Mouse (Mus musculus) lung, adult 2 months (tissue): ENCODE results near the gene Cfap73. TPM values are rescaled to one million over a fixed set of nuclear protein-coding genes. Genes with fewer than 3 reads are reported as not detected.

Source experiments
- DNase-seq: peaks from one replicate; pipeline ENCODE4 v3.0.0; 2022
- H3K4me1 ChIP-seq: fragments of 200-500 bp; 2 replicates; pipeline ENCODE4 v1.6.1; 2011; ENCODE audit warnings: low read length; ENCODE audit not compliant: control insufficient read depth, insufficient read depth
- H3K4me3 ChIP-seq: fragments of 200-500 bp; replicated peaks from 2 replicates; pipeline ENCODE3; 2011; ENCODE audit warnings: low read depth, mild to moderate bottlenecking, control low read depth, low read length; ENCODE audit errors: extremely low read depth
- CTCF ChIP-seq: fragments of 200-500 bp; IDR thresholded peaks from 2 replicates; pipeline ENCODE4 v1.5.1; 2011; ENCODE audit warnings: mild to moderate bottlenecking, low read length, control low read depth; ENCODE audit not compliant: insufficient read depth
- POLR2A ChIP-seq: fragments of 200-500 bp; IDR thresholded peaks from 2 replicates; pipeline ENCODE4 v1.6.1; 2011; ENCODE audit warnings: low read depth, mild to moderate bottlenecking, control low read depth, low read length, borderline replicate concordance; ENCODE audit errors: extremely low read depth
- WGBS: fragments of 180-500 bp; shearing (Covaris S2); methylation state at CpG from one replicate; pipeline ENCODE4 v1.1.7; 2018; 5-methylcytosine and 5-hydroxymethylcytosine counted together
- polyA plus RNA-seq: library from polyadenylated mRNA; depleted of rRNA; stranded (reverse); fragments of >200 nt; gene quantifications from 2 replicates; pipeline ENCODE4 v1.2.3, GENCODE M21; 2012; rRNA removed

Gene Cfap73
- polyA plus RNA-seq: 1.6 TPM in 2 replicates

DNA sequence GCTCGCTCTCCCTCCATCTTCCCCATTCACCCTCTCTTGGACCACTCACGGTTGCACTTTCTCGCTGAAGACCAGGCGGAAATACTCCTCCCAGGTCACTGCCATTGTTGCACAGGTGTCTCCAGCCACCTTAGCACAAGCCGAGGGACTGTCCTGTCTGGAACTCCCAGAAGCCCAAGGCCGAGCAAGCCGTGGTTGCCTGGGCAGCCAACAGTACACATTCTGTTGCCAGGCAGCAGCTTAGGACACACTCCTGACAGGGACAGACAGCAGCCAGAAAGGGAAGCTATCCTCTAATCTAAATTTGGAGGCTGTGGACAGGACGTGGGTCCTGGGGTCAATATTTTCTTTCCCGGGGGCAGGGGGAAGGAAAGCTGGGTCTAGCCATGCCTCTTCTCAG, at the start of gene Cfap73:
Gene Cfap73 (minus strand): TSS at position 105 of the 400 bp plus-strand sequence.
- H3K4me1 ChIP-seq: no peaks in the 10 kb centered on the region
- DNase-seq: no peak
- TF ChIP-seq POLR2A (no peak), CTCF (no peak)
- WGBS: 42% methylated on average over 9 of the region's 9 CpGs
- H3K4me3 ChIP-seq: no peak within 1 kb of the TSS

DNA sequence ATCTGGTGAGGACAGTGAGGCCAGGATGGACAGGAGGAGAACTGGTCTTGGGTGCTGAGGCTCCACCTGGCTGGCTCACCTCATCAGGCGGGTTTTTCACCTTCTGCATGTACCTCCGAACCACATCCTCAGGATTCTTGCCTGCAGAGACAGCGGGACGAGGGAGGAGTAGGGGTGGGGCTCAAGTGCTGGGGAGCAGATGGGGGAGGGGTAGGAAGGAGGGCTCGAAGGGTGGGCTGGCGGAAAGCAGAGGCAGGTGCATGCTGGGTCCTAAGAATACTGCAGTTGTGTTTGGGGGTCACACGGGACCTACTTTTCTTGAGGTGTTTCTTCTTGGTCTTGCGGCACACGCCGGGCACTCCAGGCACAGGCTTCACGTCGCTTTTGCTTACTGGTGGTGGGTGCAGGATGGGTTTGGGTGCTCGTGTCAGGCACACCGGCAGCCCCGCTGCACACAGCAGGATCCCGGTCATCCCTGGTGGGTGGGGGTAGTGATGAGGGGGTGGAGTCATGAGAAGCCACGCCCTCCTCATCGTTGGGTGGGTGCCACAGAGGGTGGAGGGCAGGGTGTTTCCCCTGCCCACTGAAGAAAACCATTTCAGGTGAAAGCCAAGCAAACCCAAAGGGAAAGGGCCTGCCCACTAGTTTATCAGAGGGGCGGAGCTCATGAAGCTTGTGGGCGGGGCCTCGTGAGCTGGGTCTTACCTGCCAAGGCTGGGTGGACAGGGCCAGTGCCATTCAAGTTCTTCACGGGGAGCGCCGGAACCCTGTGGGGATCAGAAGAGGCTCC, 49.1 kb upstream of the Cfap73 start:
- no peak for DNase-seq
- TF ChIP-seq POLR2A: no peak
- no peak for TF ChIP-seq CTCF

DNA sequence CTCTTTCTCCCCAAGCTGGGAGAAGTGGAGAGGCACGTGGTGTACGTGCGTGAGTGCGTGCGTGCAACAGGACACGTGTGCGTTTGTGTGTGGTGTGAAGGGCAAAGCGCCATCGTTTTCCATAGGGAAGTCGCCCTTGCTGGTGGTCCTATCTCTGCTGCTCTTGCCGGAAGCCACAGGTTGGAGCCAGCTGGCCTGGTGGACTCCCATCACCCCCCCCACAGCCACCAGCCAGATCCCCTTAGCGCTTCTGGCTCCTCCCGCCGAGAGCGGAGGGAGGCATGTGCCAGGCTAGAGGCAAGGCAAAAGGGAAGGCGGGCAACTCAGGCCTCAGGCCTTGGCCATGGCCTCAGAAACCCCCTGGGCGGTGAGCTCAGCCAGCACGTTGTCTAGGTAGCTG, 46.9 kb upstream of the Cfap73 start:
- TF ChIP-seq CTCF: no peak
- TF ChIP-seq POLR2A: no peak
- no peak for DNase-seq
- WGBS: 85% methylated on average over 18 of the region's 18 CpGs
- no peaks in the 10 kb centered on the region for H3K4me1 ChIP-seq
- no peak overlapping the region for H3K4me3 ChIP-seq

More for the DNA sequence above, 49.1 kb upstream of the Cfap73 start:
- H3K4me1 ChIP-seq: no peaks in the 10 kb centered on the region
- 14% methylated on average over 24 of the region's 24 CpGs for WGBS
- no peak overlapping the region for H3K4me3 ChIP-seq

DNA sequence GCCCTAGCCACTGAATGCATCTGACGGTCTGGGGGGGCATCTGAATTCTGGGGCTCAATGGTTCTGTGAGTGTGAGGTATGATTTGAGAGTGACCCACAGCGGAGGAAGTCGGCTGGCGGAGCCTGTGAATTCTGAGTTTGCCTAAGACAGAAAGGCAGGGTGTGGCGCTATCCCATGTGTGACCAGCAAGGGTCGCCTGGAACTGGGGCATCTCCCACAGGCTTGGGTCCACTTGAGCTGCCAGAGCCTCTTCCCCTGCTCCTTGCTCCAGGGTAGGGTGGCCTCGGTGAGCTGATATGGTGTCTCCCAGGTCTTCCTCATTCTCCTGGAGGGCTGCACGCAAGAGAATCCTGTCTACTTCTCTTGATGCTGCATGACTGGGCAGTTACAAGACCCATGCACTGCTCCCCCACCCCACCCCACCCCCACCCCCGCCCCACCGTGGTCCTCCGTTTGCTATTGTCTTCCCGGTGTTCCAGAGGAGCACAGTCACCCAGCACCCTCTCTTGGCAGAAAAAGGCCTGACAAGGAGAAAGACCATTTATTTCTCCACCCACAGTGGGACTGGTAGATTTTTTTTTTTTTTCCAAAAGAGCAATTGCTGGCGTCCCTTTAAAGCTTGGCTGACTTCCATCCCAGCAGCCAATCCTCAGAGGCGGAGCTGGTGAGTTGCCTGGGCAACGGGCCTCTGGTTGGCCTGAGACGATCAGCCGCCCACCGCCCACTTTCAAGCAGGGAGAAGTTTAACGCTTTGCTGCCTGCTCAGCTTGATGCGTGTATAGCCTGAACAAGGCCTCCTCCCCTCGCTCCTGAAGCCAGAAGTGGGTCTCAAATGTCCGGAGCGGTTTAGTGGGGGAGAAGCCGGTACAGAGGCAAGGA, 45.9 kb upstream of the Cfap73 start:
- H3K4me1 ChIP-seq: no peaks in the 10 kb centered on the region
- 6% methylated on average over 24 of the region's 24 CpGs for WGBS
- DNase-seq: peak; percentile 9
- TF ChIP-seq CTCF (peak; percentile 30; the same call in 1 of the 2 replicates), POLR2A (no peak)
- H3K4me3 ChIP-seq: no peak overlapping the region

DNA sequence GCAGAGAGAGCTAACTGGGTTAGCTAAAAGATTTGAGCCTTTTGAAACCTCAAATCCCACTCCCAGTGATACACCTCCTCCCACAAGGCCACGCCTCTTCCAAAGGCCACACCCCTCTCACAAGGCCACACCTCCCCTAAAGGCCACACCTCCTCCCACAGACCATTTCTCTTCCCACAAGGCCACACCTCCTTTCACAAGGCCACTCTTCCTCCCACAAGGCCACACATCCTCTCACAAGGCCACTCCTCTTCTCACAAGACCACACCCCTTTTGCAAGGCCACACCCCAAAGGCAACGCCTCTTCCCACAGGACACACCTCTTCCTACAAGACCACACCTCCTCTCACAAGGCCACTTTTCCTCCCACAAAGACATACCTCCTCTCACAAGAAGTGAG, 43.5 kb upstream of the Cfap73 start:
- no peak overlapping the region for H3K4me3 ChIP-seq
- 23% methylated on average over 2 of the region's 2 CpGs for WGBS
- no peak for DNase-seq
- no peaks in the 10 kb centered on the region for H3K4me1 ChIP-seq
- no peak for TF ChIP-seq CTCF
- no peak for TF ChIP-seq POLR2A

DNA sequence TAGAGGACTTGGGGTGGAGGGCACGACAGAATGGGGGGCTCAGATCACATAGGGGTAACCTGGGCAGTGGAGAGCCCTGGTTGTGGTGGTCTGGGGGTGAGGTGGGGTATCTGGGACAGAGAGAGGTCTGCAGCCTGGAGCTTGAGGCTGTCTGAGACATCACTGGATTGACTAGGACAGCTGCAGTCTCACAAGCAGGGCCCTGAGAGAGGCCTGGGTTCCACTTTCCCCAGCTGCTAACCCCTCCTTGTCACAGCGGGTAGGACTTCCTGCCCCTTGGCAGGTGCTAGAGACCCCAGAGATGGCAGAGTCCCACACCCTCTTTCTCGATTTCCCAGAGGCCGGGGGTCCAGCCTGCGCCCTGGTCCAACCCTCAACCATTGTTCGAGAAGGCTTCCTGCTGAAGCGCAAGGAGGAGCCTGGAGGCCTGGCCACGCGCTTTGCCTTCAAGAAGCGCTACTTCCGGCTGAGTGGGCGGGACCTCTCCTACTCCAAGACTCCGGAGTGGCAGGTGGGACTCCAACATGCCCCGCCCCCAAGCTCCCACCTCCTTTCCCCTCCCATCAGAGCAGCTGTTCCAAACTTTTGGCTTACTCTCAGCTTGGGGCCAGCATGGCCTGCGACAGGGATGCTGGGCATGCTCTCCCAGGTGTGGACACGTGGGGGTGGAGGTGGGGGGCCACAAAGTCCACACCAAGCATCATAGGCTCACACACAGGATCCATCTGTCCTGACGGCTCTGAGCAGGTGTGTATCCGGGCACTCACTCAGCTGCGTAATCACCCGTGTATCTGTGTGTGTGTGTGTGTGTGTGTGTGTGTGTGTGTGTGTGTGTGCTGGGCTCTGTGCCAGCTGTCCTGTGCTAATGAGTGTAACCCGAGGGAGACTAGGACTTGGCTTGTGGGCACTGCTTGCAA, 40.5 kb upstream of the Cfap73 start:
- DNase-seq: no peak
- 22% methylated on average over 21 of the region's 21 CpGs for WGBS
- no peak for TF ChIP-seq POLR2A
- TF ChIP-seq CTCF: no peak
- Histone ChIP-seq H3K4me3 (no peak overlapping the region), H3K4me1 (no peaks in the 10 kb centered on the region)

DNA sequence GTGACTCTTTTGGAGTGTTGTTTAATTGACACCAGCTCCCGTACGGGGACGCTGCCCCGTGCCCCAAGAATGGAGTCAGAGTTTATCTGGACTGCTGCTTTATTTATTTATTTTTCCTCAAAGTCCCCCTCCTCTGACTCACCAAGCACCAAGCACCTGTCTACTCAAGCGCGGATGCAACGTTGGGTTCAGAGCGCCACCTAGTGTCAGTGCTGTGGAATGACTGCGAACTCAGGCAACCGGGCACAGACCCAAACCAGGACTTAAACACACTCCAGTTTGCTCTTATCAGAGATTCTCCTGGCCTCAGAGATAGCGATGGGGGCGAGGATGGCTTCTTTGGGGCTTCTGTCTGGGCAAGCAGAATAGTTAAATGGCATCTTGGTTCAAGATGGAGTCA, 39.6 kb upstream of the Cfap73 start:
- TF ChIP-seq CTCF: peak; percentile 97
- TF ChIP-seq POLR2A: no peak
- DNase-seq: peak; percentile 57
- WGBS: 5% methylated on average over 12 of the region's 12 CpGs
- Histone ChIP-seq H3K4me1 (no peaks in the 10 kb centered on the region), H3K4me3 (no peak overlapping the region)

DNA sequence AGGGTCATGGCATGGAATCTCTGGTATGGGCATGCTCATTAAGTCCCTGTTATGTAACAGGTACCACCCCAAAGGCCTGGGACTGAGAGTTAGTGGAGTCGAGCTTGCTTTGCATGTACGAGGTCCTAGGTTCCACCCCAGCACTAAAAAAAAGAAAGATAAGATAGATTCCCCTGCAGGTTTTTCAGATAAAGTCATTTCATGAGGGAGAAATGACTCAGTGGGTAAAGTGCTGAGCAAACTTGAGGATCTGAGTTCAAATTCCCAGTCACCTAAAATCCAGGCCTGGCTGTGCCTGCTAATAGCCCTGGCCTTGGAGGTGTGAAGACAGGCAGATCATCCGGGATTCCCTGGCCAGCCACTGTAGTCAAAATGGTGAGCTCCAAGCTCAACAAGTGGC, 37.8 kb upstream of the Cfap73 start:
- TF ChIP-seq POLR2A (no peak), CTCF (no peak)
- Histone ChIP-seq H3K4me3 (no peak overlapping the region), H3K4me1 (no peaks in the 10 kb centered on the region)
- 76% methylated on average over 3 of the region's 3 CpGs for WGBS
- DNase-seq: no peak

DNA sequence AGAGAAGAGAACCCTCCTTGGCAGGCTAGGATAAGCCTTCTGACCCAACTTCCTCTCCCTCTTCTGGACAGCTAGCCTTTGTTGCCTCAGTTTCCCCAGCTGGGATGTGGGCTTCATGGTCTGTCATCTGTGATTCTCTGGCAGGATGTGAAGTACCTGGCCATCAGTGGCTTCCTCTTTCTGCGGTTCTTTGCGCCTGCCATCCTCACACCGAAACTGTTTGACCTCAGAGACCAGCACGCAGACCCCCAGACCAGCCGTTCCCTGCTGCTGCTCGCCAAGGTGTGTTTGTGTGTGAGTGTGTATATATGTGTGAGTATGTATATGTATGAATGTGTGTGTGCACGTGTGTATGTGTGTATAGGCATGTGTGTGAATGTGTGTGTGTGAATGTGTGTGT, 36.1 kb upstream of the Cfap73 start:
- TF ChIP-seq POLR2A (no peak), CTCF (no peak)
- no peaks in the 10 kb centered on the region for H3K4me1 ChIP-seq
- no peak for DNase-seq
- no peak overlapping the region for H3K4me3 ChIP-seq
- WGBS: 81% methylated on average over 7 of the region's 7 CpGs
